Mouse (Mus musculus) R1 (cell line): ENCODE data around the gene Gm20662.

Experiments used
- DNase-seq: peaks from one replicate; pipeline ENCODE4 v3.0.0-alpha.2; 2018; ENCODE audit warnings: low read depth, low spot score

The Gm20662 gene

DNA sequence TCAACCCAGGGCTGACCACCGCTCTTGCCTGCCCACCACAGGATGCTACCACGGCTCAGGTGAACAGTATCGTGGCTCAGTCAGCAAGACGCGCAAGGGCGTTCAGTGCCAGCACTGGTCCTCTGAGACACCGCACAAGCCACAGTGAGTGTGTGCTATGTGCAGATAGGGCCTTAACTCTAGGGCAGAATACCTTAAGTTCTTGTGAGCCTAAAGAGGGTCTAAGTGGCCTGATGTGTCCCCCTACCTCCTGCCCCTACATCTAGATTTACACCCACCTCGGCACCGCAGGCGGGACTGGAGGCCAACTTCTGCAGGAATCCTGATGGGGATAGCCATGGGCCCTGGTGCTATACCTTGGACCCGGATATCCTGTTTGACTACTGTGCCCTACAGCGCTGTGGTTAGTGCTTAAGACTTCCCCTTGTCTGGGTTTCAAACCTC is 86.9 kb downstream of the Gm20662 start, which contains the start of gene Rnf123:
Gene Rnf123 (minus strand): TSS at position 359 of the 444 bp plus-strand sequence.
- no peak for DNase-seq

DNA sequence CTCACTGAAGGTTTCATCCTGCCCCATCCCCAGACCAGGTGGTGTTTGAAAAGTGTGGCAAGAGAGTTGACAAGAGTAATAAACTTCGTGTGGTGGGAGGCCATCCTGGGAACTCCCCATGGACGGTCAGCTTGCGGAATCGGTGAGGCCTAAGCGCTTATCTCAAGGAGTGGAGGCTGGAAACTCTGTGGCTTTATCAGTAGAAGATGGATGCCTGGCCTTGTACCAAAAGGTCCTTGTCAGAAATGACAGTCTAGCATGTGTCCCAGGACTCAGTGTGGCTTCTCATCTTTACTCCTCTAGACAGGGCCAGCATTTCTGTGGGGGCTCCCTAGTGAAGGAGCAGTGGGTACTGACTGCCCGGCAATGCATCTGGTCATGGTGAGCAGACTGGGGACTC is 87.4 kb downstream of the Gm20662 start:
- DNase-seq = no peak

DNA sequence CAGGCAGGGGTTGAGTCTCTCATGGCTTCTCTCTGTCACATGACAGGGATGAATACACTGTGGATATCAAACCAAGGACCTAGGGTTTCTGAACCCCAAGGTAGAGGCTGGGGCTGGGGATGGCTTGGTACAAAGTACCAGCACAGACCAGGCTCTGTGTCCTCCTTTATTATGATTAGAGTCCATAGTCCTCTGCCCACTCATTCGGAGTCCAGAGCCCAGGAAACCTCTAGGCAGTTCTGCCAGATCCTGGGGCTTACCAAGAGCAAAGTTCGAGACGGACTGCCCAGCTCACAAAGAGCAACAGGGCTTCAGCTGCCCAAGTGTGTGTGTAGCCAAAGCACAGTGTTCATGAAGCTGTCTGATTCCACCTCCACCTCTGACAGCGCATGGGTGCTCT is 89.1 kb downstream of the Gm20662 start:
- no peak for DNase-seq

DNA sequence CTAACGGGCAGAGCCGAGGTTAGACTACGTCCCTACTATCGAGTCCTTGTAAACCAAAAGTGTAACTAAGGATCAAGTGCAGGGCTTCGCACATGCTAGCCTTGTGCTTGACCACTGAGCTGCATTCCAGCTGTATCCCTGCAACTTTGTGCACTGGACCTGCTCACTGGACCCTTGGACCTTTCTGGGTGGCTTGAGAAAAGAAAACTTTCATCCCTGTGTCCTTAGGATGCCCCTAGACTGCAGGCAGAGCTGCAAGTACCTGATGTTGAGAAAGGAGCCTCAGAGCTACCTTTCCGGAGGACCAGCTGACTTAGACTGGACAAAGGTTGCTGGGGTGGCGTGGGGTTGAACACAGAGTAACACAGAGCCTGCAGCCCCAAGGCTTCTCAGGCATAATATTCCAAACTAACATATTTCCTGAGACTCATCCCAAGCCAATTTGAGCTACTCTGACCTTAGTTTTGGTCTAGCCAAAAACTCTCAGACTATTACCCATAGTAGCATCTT is 94.5 kb downstream of the Gm20662 start:
- DNase-seq = no peak

DNA sequence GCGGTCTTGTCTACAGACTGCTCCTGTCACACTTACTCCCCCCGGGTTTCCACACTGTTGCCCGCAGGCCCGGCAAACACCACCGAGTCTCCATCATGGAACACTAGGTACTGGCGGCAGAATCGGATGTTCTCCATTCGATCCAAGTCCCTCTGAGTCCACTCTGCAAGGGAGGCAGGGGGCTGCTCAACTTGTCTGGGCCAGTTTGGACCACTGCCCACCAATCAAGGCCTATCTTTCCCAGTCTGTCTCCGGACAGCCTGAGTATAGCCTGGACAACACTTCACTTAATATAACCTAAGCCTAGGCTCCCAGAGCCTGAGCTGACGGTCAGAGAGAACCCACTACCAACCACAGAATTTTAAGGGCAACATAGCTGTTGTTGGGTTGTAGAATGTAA is 97.4 kb downstream of the Gm20662 start:
- no peak for DNase-seq

GRCm38 (mm10) chr9:108094184-108094941 is 98.2 kb downstream of the Gm20662 start, which contains the start of gene Apeh:
Apeh (minus strand) TSS chr9:108094606.
- peak; percentile 98 for DNase-seq
